Comparison of ENCODE assay signal across 22 mouse cellular contexts in the genomic region with DNA sequence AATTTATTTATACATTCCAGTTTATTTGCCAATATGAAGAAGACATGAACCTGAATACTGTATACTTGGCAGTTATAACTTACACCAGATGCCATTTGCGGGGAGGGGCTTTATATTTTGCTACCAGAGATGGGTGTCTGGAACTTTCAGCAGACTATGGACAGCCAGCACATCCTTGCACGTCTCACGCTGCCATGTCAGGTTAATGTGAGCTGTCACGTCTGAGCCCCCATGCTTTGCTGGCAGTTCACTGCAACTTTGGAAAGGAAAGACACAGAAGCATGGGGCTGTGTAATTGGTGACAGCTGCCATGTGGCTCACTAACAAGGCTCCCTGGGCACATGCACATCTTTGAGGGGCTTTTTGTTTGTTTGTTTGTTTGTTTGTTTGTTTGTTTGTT.
DNase-seq lines count a peak whose midpoint lies in the region; ATAC-seq and TF ChIP-seq lines count a peak whose summit lies in the region.
"Had no signal": no experiment of that assay in that cellular context is flagged by ENCODE, and none has a peak within 500 bp of the region (broad histone marks: within the 10 kb centered on the region; RNA-seq: fewer than 3 reads in every experiment).

No protein-coding gene starts in this region.

- DNase-seq in cerebellum, postnatal 14 days, result peak; percentile 54 to 62
- DNase-seq in cerebellum, adult 9-10 months, result no peak
- DNase-seq in left cerebral cortex, postnatal 4 days, result peak; percentile 76
- no peak for DNase-seq in left cerebral cortex, adult 2 months (ENCODE audit: extremely low spot score in 1 of 2, low spot score in 2 of 2)
- DNase-seq in midbrain, embryonic 14.5 days, result peak; percentile 37
- DNase-seq in ovary, adult 18-20 months (ENCODE audit: low spot score), result no peak
- DNase-seq in left cerebral cortex, postnatal 36 days (ENCODE audit: low spot score in 2 of 2), result no peak
- no peak for DNase-seq in adrenal gland, adult 8-10 months
- DNase-seq: cerebellum, adult 2 months; gastrocnemius, postnatal 36 days; heart, postnatal 14 days; kidney, adult 2 months; kidney, postnatal 4 days; liver, postnatal 0 days; lung, postnatal 14 days; right cerebral cortex, postnatal 14 days; thymus, postnatal 14 days had no signal

- TF ChIP-seq CTCF in left cerebral cortex, adult 2 months (IDR thresholded peaks at IDR 0.05), result no peak

- H3K36me3 ChIP-seq in midbrain, embryonic 14.5 days (ENCODE audit: control insufficient read depth, insufficient read depth, low read length), result no peaks in the 10 kb centered on the region
- H3K36me3 ChIP-seq: heart, embryonic 10.5 days; limb, embryonic 15.5 days had no signal

- H3K4me3 ChIP-seq in left cerebral cortex, adult 2 months, result no peak overlapping the region
- no peak overlapping the region for H3K4me3 ChIP-seq in midbrain, embryonic 14.5 days (replicated peaks; ENCODE audit: low read depth, low read length)
- H3K4me3 ChIP-seq: erythroblast, embryonic 14.5 days; heart, embryonic 10.5 days; limb, embryonic 15.5 days; megakaryocyte, embryonic 14.5 days had no signal

- no peak overlapping the region for H3K9ac ChIP-seq in midbrain, embryonic 14.5 days (replicated peaks; ENCODE audit: low read length)
- H3K9ac ChIP-seq: limb, embryonic 15.5 days; liver, postnatal 0 days had no signal

- H3K27me3 ChIP-seq in midbrain, embryonic 14.5 days (ENCODE audit: control insufficient read depth, insufficient read depth, low read length), result no peaks in the 10 kb centered on the region
- H3K27me3 ChIP-seq: limb, embryonic 15.5 days; megakaryocyte, embryonic 14.5 days had no signal

- intact Hi-C loops in left cerebral cortex, postnatal 4 days (cut with DNase I), result no loop called here
- intact Hi-C loops in left cerebral cortex, adult 2 months (cut with DNase I), result no loop called here
- intact Hi-C loops in left cerebral cortex, postnatal 36 days (cut with DNase I), result no loop called here

- no peak overlapping the region for H3K4me2 ChIP-seq in midbrain, embryonic 14.5 days (ENCODE audit: low read length)
- H3K4me2 ChIP-seq: limb, embryonic 15.5 days had no signal

- H3K9me3 ChIP-seq in midbrain, embryonic 14.5 days (ENCODE audit: control insufficient read depth, low read length), result no peaks in the 10 kb centered on the region
- H3K9me3 ChIP-seq: heart, embryonic 10.5 days; limb, embryonic 15.5 days; megakaryocyte, embryonic 14.5 days had no signal

- ATAC-seq in midbrain, embryonic 14.5 days (ENCODE audit: low FRiP score, low TSS enrichment), result peak; percentile 67; the same call in 1 of the 2 replicates
- ATAC-seq: liver, postnatal 0 days had no signal

- H3K27ac ChIP-seq in left cerebral cortex, adult 2 months, result no peak overlapping the region
- H3K27ac ChIP-seq in midbrain, embryonic 14.5 days (replicated peaks; ENCODE audit: low read depth, low read length), result no peak overlapping the region
- H3K27ac ChIP-seq: heart, embryonic 10.5 days; limb, embryonic 15.5 days; stomach, postnatal 0 days had no signal

- H3K4me1 ChIP-seq in midbrain, embryonic 14.5 days (ENCODE audit: control insufficient read depth, insufficient read depth, low read length), result peaks cover 12% of the 10 kb centered on the region; the same call in 1 of the 2 replicates
- H3K4me1 ChIP-seq: heart, embryonic 10.5 days; limb, embryonic 15.5 days; megakaryocyte, embryonic 14.5 days had no signal

- WGBS in midbrain, embryonic 14.5 days, result 22% methylated on average over 4 of the region's 4 CpGs

Comparison
In these comparisons a context has a peak if more than half of its experiments do, and no peak if none do; other contexts are left out.
1. DNase-seq: peak in cerebellum, postnatal 14 days (2 of 2), left cerebral cortex, postnatal 4 days (single experiment) and midbrain, embryonic 14.5 days (single experiment); none in cerebellum, adult 9-10 months (single experiment), left cerebral cortex, adult 2 months (0 of 2), ovary, adult 18-20 months (single experiment), left cerebral cortex, postnatal 36 days (0 of 2) and adrenal gland, adult 8-10 months (single experiment).